Mouse (Mus musculus) CD4-positive naive resting alpha-beta T cell, adult 57 days (primary cell): ENCODE measurements around the gene Hspa5. TPM values are rescaled to one million over a fixed set of nuclear protein-coding genes. Genes with fewer than 3 reads are reported as not detected.

ENCODE experiments used
- total RNA-seq: library from RNA; stranded (reverse); gene quantifications from one replicate; pipeline ENCODE4 v1.2.4, GENCODE M21; 2023

Hspa5 gene
- 579 TPM for total RNA-seq

DNA sequence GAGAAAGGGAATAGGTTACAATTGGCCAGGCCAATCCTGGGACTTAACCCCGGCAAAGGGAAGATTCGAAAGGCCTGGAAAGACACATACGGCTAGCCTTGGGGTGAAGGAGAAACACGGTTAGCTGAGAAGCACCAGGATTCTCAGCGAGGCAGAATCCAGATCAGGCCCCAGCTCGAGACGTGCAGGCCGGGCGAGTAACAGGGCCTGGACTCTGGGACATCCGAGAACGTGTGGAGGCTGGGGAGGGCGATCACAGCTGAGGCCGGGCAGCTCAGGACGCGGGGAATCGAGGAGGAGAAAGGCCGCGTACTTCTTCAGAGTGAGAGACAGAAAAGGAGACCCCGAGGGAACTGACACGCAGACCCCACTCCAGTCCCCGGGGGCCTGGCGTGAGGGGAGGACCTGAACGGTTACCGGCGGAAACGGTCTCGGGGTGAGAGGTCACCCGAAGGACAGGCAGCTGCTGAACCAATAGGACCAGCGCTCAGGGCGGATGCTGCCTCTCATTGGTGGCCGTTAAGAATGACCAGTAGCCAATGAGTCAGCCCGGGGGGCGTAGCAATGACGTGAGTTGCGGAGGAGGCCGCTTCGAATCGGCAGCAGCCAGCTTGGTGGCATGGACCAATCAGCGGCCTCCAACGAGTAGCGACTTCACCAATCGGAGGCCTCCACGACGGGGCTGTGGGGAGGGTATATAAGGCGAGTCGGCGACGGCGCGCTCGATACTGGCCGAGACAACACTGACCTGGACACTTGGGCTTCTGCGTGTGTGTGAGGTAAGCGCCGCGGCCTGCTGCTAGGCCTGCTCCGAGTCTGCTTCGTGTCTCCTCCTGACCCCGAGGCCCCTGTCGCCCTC lies at the start of gene Hspa5:
Gene Hspa5, plus strand, starts transcription at position 603 of the 859 bp plus-strand sequence.

DNA sequence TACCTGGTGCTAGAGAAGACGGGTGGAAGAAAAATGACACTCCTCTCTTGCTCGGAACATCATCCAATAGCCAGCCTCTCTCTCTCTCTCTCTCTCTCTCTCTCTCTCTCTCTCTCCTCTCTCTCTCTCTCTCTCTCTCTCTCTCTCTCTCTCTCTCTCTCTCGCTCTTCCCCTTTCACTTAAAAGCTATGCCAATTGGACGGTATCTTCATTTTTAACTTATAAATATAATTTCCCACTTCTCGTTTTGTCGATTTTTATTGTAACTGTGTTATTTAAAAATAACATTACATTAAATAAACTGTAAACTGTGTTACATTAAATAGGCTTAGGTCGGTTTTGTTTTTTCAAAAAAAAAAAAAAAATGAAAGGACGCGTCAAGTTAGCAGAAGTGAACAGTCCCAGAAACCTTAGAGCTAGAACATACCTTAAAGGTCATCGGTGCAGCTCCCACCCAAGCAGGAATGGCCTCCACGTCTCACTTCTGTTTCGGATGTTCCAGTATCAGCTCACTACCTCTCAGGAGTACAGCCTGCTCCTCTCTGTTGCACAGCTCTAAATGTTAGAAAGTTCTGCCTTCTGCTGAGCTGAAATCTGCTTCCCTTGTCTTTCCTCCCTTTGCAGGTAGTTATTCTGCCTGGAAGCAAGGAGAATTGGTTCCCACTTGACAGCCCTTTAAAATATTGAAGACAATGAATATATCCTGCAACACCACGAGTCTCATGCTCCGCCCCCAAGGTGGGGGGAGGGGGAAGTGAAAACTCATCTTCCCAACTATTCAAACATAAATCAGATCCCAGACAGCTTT lies 17.0 kb upstream of the Hspa5 start, which contains the start of gene Gapvd1:
Gene Gapvd1, minus strand, starts transcription at position 682 of the 808 bp plus-strand sequence.

DNA sequence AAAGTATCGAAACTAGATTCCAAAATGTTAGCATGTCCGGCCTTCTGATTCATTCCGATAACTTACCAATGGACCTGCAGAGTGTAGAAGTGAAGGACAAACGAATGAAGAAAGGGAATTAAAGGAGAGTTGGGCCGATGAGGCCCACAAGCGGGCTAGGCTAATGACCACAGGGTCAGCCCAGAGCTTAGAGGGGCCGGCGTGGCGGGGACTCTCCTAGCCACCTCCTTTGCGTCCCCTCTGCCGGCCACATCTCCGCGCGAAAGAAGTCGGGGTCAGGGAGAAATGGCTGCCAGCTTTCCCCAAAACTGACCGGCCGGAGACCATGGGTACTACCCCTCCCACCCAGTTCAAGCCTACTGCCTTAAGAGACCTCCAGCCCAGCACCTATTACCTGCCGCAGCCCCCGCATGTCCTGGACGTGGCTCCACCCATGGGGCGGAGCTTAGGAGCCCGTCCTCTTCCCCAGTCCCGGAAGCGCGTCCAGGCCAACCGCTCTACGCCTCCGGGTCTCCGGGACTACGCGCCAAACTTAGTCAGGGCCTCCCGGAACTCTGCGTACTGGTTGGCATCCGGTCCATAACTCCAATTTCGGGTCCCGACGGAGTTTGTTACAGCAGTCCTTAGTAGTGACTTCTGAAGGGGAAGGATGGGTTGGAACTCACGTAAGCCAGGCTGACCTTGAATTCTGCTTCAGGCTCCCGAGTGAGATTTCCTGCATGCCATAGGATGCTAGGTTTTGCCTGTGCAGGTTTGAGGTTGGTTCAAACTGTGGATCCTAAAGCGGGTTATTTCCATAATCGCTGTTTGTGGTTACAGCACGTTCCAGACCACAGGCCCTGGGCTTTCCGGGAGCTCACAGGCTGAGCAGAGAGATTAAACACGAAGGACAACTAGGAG lies 27.8 kb downstream of the Hspa5 start, which contains the start of gene Rabepk:
Gene Rabepk, minus strand, starts transcription at position 556 of the 900 bp plus-strand sequence.

DNA sequence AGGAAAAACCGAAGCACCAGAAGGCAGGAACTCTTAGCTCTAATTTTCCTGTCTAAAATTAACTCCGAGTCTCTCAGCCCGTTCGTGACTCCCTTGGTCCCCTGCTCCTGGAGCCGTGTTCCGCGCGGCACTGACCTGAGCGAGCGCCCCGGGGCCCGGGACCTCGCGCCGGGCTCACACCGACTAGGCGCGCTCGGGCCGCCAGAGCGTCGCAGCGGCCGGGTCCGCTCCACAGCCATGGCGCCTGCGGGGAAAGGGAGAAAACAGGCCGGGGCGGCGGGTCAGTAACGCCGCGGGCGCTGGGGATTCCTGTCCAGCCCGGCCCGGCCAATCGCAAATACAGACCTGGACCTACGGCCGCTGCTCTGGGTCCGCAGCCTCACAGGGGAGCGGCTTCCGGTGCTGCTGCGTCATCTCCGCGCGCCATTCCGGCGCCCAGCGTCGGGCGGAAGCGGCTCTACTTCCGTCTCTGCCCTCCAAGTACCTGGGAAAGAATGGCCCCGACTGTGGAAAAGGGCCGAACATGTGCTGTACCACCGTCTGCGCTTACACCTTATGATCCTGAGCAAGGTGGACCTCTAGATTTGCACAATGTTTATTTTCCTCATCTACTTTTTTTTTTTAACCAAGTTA lies 54.2 kb downstream of the Hspa5 start, which contains the start of gene Fbxw2:
Gene Fbxw2, minus strand, starts transcription at position 485 of the 633 bp plus-strand sequence.

Other genes starting within 250 kb of the Hspa5 start
- 114 TPM for gene Gapvd1, start 16.7 kb upstream of the Hspa5 start, total RNA-seq
- gene Rabepk, start 27.9 kb downstream of the Hspa5 start, total RNA-seq: 13.9 TPM
- 109 TPM for gene Fbxw2, start 54.3 kb downstream of the Hspa5 start, total RNA-seq
- gene Gm34653, start 61.0 kb downstream of the Hspa5 start, total RNA-seq: not detected
- not detected for gene Cutal, start 102.4 kb downstream of the Hspa5 start, total RNA-seq
- 28.0 TPM for gene Psmd5, start 103.0 kb downstream of the Hspa5 start, total RNA-seq
- 2.8 TPM for gene Phf19, start 142.1 kb downstream of the Hspa5 start, total RNA-seq
- gene Traf1, start 189.8 kb downstream of the Hspa5 start, total RNA-seq: 216 TPM